Mouse (Mus musculus) limb, embryonic 15.5 days (tissue): ENCODE measurements around the gene Kif1c. TPM values are rescaled to one million over a fixed set of nuclear protein-coding genes. Genes with fewer than 3 reads are reported as not detected.
"Not testable (repeated sequence)": the region's sequence is repeated elsewhere in the genome, so short reads cannot be mapped to it uniquely, and the experiment has no call there.

Experiments used
- ATAC-seq: fragments of 200-750 bp; cut with Nextera tagmentation; 2 replicates; pipeline ENCODE4 v1.8.0; 2017; ENCODE audit warnings: low read depth, moderate TSS enrichment; ENCODE audit not compliant: insufficient number of reproducible peaks, low FRiP score, low TSS enrichment
- H3K27ac ChIP-seq: fragments of 300-500 bp; sonication (generic); 2 replicates; pipeline ENCODE4 v1.5.1; 2015; ENCODE audit warnings: moderate library complexity, mild to moderate bottlenecking, inconsistent platforms
- H3K27me3 ChIP-seq: fragments of 300-500 bp; sonication (generic); 2 replicates; pipeline ENCODE4 v1.6.1; 2015; ENCODE audit warnings: inconsistent platforms
- H3K36me3 ChIP-seq: fragments of 300-500 bp; sonication (generic); 2 replicates; pipeline ENCODE4 v1.6.1; 2015; ENCODE audit warnings: inconsistent platforms
- H3K4me1 ChIP-seq: fragments of 300-500 bp; sonication (generic); 2 replicates; pipeline ENCODE4 v1.6.1; 2015; ENCODE audit warnings: inconsistent platforms
- H3K4me2 ChIP-seq: fragments of 300-500 bp; sonication (generic); 2 replicates; pipeline ENCODE4 v1.6.1; 2015; ENCODE audit warnings: mild to moderate bottlenecking, inconsistent platforms
- H3K4me3 ChIP-seq: fragments of 300-500 bp; sonication (generic); 2 replicates; pipeline ENCODE4 v1.5.1; 2015; ENCODE audit warnings: mild to moderate bottlenecking, inconsistent platforms
- H3K9ac ChIP-seq: fragments of 300-500 bp; sonication (generic); 2 replicates; pipeline ENCODE4 v1.6.1; 2015; ENCODE audit warnings: inconsistent platforms
- H3K9me3 ChIP-seq: fragments of 300-500 bp; sonication (generic); 2 replicates; pipeline ENCODE4 v1.6.1; 2016; ENCODE audit warnings: inconsistent platforms
- WGBS: fragments of 180-500 bp; shearing (Covaris S2); methylation state at CpG from one replicate; pipeline ENCODE4 v1.1.7; 2015; 5-methylcytosine and 5-hydroxymethylcytosine counted together
- microRNA-seq: library from miRNA; unstranded; fragments of <30 nt; microRNA quantifications from one replicate; pipeline ENCODE4, GENCODE M21; 2016
- polyA plus RNA-seq: library from polyadenylated mRNA; unstranded; fragments of >200 nt; fragmentation: Nextera tagmentation; extraction: Ambion mirVana; gene quantifications from 2 replicates; pipeline ENCODE4 v1.2.1, GENCODE M21; 2015

Kif1c gene
- polyA plus RNA-seq, 1 experiment from 2014 or later: 5.3 TPM

DNA sequence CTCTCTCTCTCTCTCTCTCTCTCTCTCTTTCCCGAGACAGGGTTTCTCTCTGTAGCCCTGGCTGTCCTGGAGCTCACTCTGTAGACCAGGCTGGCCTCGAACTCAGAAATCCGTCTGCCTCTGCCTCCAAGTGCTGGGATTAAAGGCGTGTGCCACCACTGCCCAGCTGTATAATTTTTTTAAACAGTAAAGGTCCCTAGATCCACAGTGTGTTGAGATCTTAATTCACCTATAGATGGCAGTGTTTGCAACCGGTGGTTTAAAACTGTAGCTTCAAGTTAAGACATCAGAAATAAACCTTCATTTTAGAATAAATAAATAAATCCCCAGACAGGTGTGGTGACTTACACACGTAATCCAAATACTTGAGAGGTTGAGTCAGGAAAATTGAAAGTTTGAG is 77.7 kb downstream of the Kif1c start:
- H3K27ac ChIP-seq, H3K4me1 ChIP-seq, H3K4me3 ChIP-seq, H3K9me3 ChIP-seq, H3K4me2 ChIP-seq, ATAC-seq, H3K9ac ChIP-seq, H3K27me3 ChIP-seq: not testable (repeated sequence)
- WGBS: 31% methylated on average over 6 of the region's 6 CpGs
- peaks cover 13% of the 10 kb centered on the region; the same call in 1 of the 2 replicates for H3K36me3 ChIP-seq

Small RNA genes lying within 50 kb of the gene (microRNA-seq; reads per million reads assigned to microRNA genes)
- gene Gm22760: not detected
- gene Mir6925: not detected

Other genes starting within 250 kb of the Kif1c start
- 37.6 and 40.2 TPM in 2 replicates for gene Med11, start 248.6 kb upstream of the Kif1c start, polyA plus RNA-seq
- gene Zmynd15, start 241.1 kb upstream of the Kif1c start, polyA plus RNA-seq: 0.51 and 0.76 TPM in 2 replicates
- gene Cxcl16, start 240.6 kb upstream of the Kif1c start, polyA plus RNA-seq: 5.3 and 6.8 TPM in 2 replicates
- gene Tm4sf5, start 195.3 kb upstream of the Kif1c start, polyA plus RNA-seq: 0.37 and 0.45 TPM in 2 replicates
- gene Vmo1, start 185.9 kb upstream of the Kif1c start, polyA plus RNA-seq: 0.23 and 0.27 TPM in 2 replicates
- gene Gltpd2, start 181.4 kb upstream of the Kif1c start, polyA plus RNA-seq: 0.26 and 0.65 TPM in 2 replicates
- 660 and 698 TPM in 2 replicates for gene Psmb6, start 175.2 kb upstream of the Kif1c start, polyA plus RNA-seq
- not detected in 2 replicates for gene Gm40193, start 167.6 kb upstream of the Kif1c start, polyA plus RNA-seq
- gene Pld2, start 160.5 kb upstream of the Kif1c start, polyA plus RNA-seq: 10.4 and 11.9 TPM in 2 replicates
- 14.1 TPM in 2 replicates for gene Mink1, start 137.7 kb upstream of the Kif1c start, polyA plus RNA-seq
- not detected in 2 replicates for gene 4930544D05Rik, start 84.7 kb upstream of the Kif1c start, polyA plus RNA-seq
- gene Chrne, start 81.3 kb upstream of the Kif1c start, polyA plus RNA-seq: 0.41 TPM in 1 of 2 replicates, not detected in the other
- gene Gp1ba, start 61.4 kb upstream of the Kif1c start, polyA plus RNA-seq: 0.26 and 0.29 TPM in 2 replicates
- gene Rnf167, start 53.3 kb upstream of the Kif1c start, polyA plus RNA-seq: 124 TPM in 2 replicates
- gene Slc25a11, start 53.1 kb upstream of the Kif1c start, polyA plus RNA-seq: 165 and 188 TPM in 2 replicates
- 1,605 and 1,679 TPM in 2 replicates for gene Pfn1, start 45.9 kb upstream of the Kif1c start, polyA plus RNA-seq
- 71.5 and 252 TPM in 2 replicates for gene Eno3, start 43.3 kb upstream of the Kif1c start, polyA plus RNA-seq
- 149 and 172 TPM in 2 replicates for gene Spag7, start 31.1 kb upstream of the Kif1c start, polyA plus RNA-seq
- 12.9 and 14.8 TPM in 2 replicates for gene Camta2, start 12.4 kb upstream of the Kif1c start, polyA plus RNA-seq
- gene Inca1, start 393 bp upstream of the Kif1c start, polyA plus RNA-seq: 0.91 and 2.1 TPM in 2 replicates
- 7.3 and 7.9 TPM in 2 replicates for gene Zfp3, start 63.7 kb downstream of the Kif1c start, polyA plus RNA-seq
- gene Scimp, start 112.0 kb downstream of the Kif1c start, polyA plus RNA-seq: 0.27 TPM in 1 of 2 replicates, not detected in the other
- gene Rabep1, start 144.2 kb downstream of the Kif1c start, polyA plus RNA-seq: 26.7 and 33.7 TPM in 2 replicates